21 mouse cellular contexts compared by ENCODE assay signal in the genomic region with DNA sequence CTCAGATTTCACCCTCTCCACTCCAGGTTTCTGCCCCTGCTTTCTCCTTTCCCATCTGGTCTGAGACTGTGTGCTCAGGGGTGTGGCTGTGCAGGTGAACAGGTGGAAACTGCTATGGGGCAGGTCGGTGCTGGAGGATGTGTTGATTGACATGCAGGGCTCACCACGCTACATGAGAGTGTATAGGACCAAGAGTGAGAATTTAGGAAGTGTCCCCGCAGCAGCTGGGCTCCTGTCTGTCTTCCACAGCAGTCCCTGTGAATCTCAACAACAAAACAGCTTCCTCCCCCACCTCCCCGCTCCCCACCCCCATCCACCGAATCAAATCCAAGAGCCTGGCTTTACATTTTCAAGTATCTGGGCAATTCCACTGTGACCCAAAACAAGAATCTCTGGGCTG. TPM values are rescaled to one million over a fixed set of nuclear protein-coding genes. Genes with fewer than 3 reads are reported as not detected.
DNase-seq lines count a peak whose midpoint lies in the region; ATAC-seq lines count a peak whose summit lies in the region.
"Had no signal": no experiment of that assay in that cellular context is flagged by ENCODE, and none has a peak within 500 bp of the region (broad histone marks: within the 10 kb centered on the region; RNA-seq: fewer than 3 reads in every experiment).

No protein-coding gene starts in this region.

- WGBS in intestine, embryonic 14.5 days: 16% methylated on average over 5 of the region's 5 CpGs
- WGBS in intestine, embryonic 15.5 days: 22% methylated on average over 5 of the region's 5 CpGs
- 7% methylated on average over 5 of the region's 5 CpGs for WGBS in midbrain, embryonic 13.5 days
- WGBS in midbrain, embryonic 15.5 days: 12% methylated on average over 5 of the region's 5 CpGs
- WGBS in limb, embryonic 12.5 days: 23% methylated on average over 5 of the region's 5 CpGs

- no peak overlapping the region for H3K27ac ChIP-seq in intestine, embryonic 14.5 days (ENCODE audit: low read depth)
- H3K27ac ChIP-seq in intestine, embryonic 15.5 days: no peak overlapping the region
- H3K27ac ChIP-seq in midbrain, embryonic 13.5 days: peak overlapping the region; percentile 32; the same call in 1 of the 2 replicates
- H3K27ac ChIP-seq in midbrain, embryonic 15.5 days: no peak overlapping the region
- H3K27ac ChIP-seq in limb, embryonic 12.5 days: 0 out of 2 replicates have a peak overlapping the region, but pooled peaks have one; percentile 24
- H3K27ac ChIP-seq: heart, embryonic 13.5 days; left cerebral cortex, adult 2 months; liver, embryonic 13.5 days; neural tube, embryonic 12.5 days had no signal

- no peak overlapping the region for H3K4me3 ChIP-seq in intestine, embryonic 14.5 days (ENCODE audit: low read depth, low read length)
- no peak overlapping the region for H3K4me3 ChIP-seq in intestine, embryonic 15.5 days (replicated peaks)
- H3K4me3 ChIP-seq in midbrain, embryonic 13.5 days (replicated peaks): no peak overlapping the region
- no peak overlapping the region for H3K4me3 ChIP-seq in midbrain, embryonic 15.5 days
- no peak overlapping the region for H3K4me3 ChIP-seq in limb, embryonic 12.5 days (replicated peaks)
- H3K4me3 ChIP-seq: heart, embryonic 13.5 days; left cerebral cortex, adult 2 months; liver, embryonic 13.5 days; neural tube, embryonic 12.5 days had no signal

- DNase-seq in embryo, embryonic 9.5 days (ENCODE audit: extremely low spot score): peak; percentile 35
- DNase-seq in embryo, embryonic 10 days (ENCODE audit: low spot score): no peak
- no peak for DNase-seq in intestine, embryonic 14.5 days (ENCODE audit: low spot score)
- DNase-seq in frontal cortex, postnatal 10 days (ENCODE audit: low spot score in 2 of 2): no peak
- DNase-seq: cerebellum, adult 9-10 months; heart, postnatal 4 days; kidney, adult 8-10 months; kidney, postnatal 25 days; liver, embryonic 13.5 days; lung, postnatal 36 days; right cerebral cortex, postnatal 14 days; thymus, postnatal 36 days had no signal

- no peak overlapping the region for H3K9ac ChIP-seq in intestine, embryonic 14.5 days (ENCODE audit: low read length)
- no peak overlapping the region for H3K9ac ChIP-seq in intestine, embryonic 15.5 days
- H3K9ac ChIP-seq in midbrain, embryonic 13.5 days (replicated peaks): 0 out of 2 replicates have a peak overlapping the region, but pooled peaks have one; percentile 17
- no peak overlapping the region for H3K9ac ChIP-seq in midbrain, embryonic 15.5 days
- no peak overlapping the region for H3K9ac ChIP-seq in limb, embryonic 12.5 days (replicated peaks)
- H3K9ac ChIP-seq: heart, embryonic 13.5 days; liver, embryonic 13.5 days; neural tube, embryonic 12.5 days had no signal

- H3K27me3 ChIP-seq in intestine, embryonic 14.5 days (replicated peaks; ENCODE audit: control insufficient read depth, insufficient read depth, low read length): no peaks in the 10 kb centered on the region
- H3K27me3 ChIP-seq in intestine, embryonic 15.5 days (replicated peaks): no peaks in the 10 kb centered on the region
- H3K27me3 ChIP-seq in midbrain, embryonic 13.5 days: 0 out of 2 replicates have a peak, but pooled peaks cover 8% of the 10 kb centered on the region
- H3K27me3 ChIP-seq in midbrain, embryonic 15.5 days (replicated peaks): no peaks in the 10 kb centered on the region
- H3K27me3 ChIP-seq in limb, embryonic 12.5 days: peaks cover 8% of the 10 kb centered on the region; the same call in 1 of the 2 replicates

- ATAC-seq in intestine, embryonic 14.5 days (replicated peaks; ENCODE audit: low FRiP score, low TSS enrichment, low read depth): peak; percentile 40; the same call in 1 of the 2 replicates
- no peak for ATAC-seq in intestine, embryonic 15.5 days
- peak; percentile 54 for ATAC-seq in midbrain, embryonic 13.5 days
- no peak for ATAC-seq in midbrain, embryonic 15.5 days (replicated peaks)
- ATAC-seq in limb, embryonic 12.5 days (ENCODE audit: insufficient number of reproducible peaks, insufficient read depth, low FRiP score, low TSS enrichment, low read depth): no peak
- ATAC-seq: CD4-positive, CD25-positive, alpha-beta regulatory T cell, adult 4 months had no signal

- H3K4me2 ChIP-seq in intestine, embryonic 14.5 days (ENCODE audit: low read length): no peak overlapping the region
- no peak overlapping the region for H3K4me2 ChIP-seq in intestine, embryonic 15.5 days (replicated peaks)
- no peak overlapping the region for H3K4me2 ChIP-seq in midbrain, embryonic 13.5 days (replicated peaks)
- H3K4me2 ChIP-seq in midbrain, embryonic 15.5 days: no peak overlapping the region
- no peak overlapping the region for H3K4me2 ChIP-seq in limb, embryonic 12.5 days
- H3K4me2 ChIP-seq: heart, embryonic 13.5 days; liver, embryonic 13.5 days; neural tube, embryonic 12.5 days had no signal

- no peaks in the 10 kb centered on the region for H3K9me3 ChIP-seq in intestine, embryonic 14.5 days (ENCODE audit: control insufficient read depth, low read length)
- H3K9me3 ChIP-seq in intestine, embryonic 15.5 days: no peaks in the 10 kb centered on the region
- H3K9me3 ChIP-seq in midbrain, embryonic 13.5 days: no peaks in the 10 kb centered on the region
- H3K9me3 ChIP-seq in midbrain, embryonic 15.5 days: no peaks in the 10 kb centered on the region
- no peaks in the 10 kb centered on the region for H3K9me3 ChIP-seq in limb, embryonic 12.5 days
- H3K9me3 ChIP-seq: G1E; heart, embryonic 13.5 days; liver, embryonic 13.5 days; neural tube, embryonic 12.5 days had no signal

- no peaks in the 10 kb centered on the region for H3K36me3 ChIP-seq in intestine, embryonic 14.5 days (ENCODE audit: control insufficient read depth, insufficient read depth, low read length)
- H3K36me3 ChIP-seq in intestine, embryonic 15.5 days: no peaks in the 10 kb centered on the region
- no peaks in the 10 kb centered on the region for H3K36me3 ChIP-seq in midbrain, embryonic 13.5 days
- no peaks in the 10 kb centered on the region for H3K36me3 ChIP-seq in midbrain, embryonic 15.5 days (replicated peaks)
- H3K36me3 ChIP-seq in limb, embryonic 12.5 days: no peaks in the 10 kb centered on the region
- H3K36me3 ChIP-seq: G1E; heart, embryonic 13.5 days; liver, embryonic 13.5 days; neural tube, embryonic 12.5 days had no signal

- H3K4me1 ChIP-seq in intestine, embryonic 14.5 days (replicated peaks; ENCODE audit: control insufficient read depth, insufficient read depth, low read length): peaks cover 20% of the 10 kb centered on the region
- peaks cover under 1% of the 10 kb centered on the region; the same call in 1 of the 2 replicates for H3K4me1 ChIP-seq in intestine, embryonic 15.5 days (replicated peaks)
- H3K4me1 ChIP-seq in midbrain, embryonic 13.5 days (replicated peaks): peaks cover 51% of the 10 kb centered on the region
- H3K4me1 ChIP-seq in midbrain, embryonic 15.5 days: peaks cover 19% of the 10 kb centered on the region
- H3K4me1 ChIP-seq in limb, embryonic 12.5 days (replicated peaks): peaks cover 32% of the 10 kb centered on the region
- H3K4me1 ChIP-seq: liver, embryonic 13.5 days had no signal

RNA-seq across cellular contexts. Expression of gene Tox2, which starts 13.3 kb away (rescaled TPM):
- polyA plus RNA-seq in intestine, embryonic 14.5 days (2014; fragmentation: Nextera tagmentation; extraction: Ambion mirVana): 6.3 and 7.3 TPM in 2 replicates
- polyA plus RNA-seq in intestine, embryonic 15.5 days (2015; fragmentation: Nextera tagmentation; extraction: Ambion mirVana): 5.0 and 6.1 TPM in 2 replicates
- 38.8 and 44.2 TPM in 2 replicates for polyA plus RNA-seq in midbrain, embryonic 13.5 days (2015; fragmentation: Nextera tagmentation; extraction: Ambion mirVana)
- 47.4 and 55.1 TPM in 2 replicates for polyA plus RNA-seq in midbrain, embryonic 15.5 days (2015; fragmentation: Nextera tagmentation; extraction: Ambion mirVana)
- 0.92 and 1.7 TPM in 2 replicates for polyA plus RNA-seq in limb, embryonic 12.5 days (2016; fragmentation: Nextera tagmentation; extraction: Ambion mirVana)
- polyA plus RNA-seq: G1E had no signal

Comparison
In these comparisons a context has a peak if more than half of its experiments do, and no peak if none do; other contexts are left out.
1. ATAC-seq: peak in intestine, embryonic 14.5 days (single experiment) and midbrain, embryonic 13.5 days (single experiment); none in intestine, embryonic 15.5 days (single experiment), midbrain, embryonic 15.5 days (single experiment) and limb, embryonic 12.5 days (single experiment).
2. H3K27ac ChIP-seq: peak in midbrain, embryonic 13.5 days (single experiment) and limb, embryonic 12.5 days (single experiment); none in intestine, embryonic 14.5 days (single experiment), intestine, embryonic 15.5 days (single experiment) and midbrain, embryonic 15.5 days (single experiment).